Mouse (Mus musculus) liver, embryonic 14.5 days (tissue): ENCODE results near the gene Tom1l2. TPM values are rescaled to one million over a fixed set of nuclear protein-coding genes. Genes with fewer than 3 reads are reported as not detected.

Experiments
- ATAC-seq: fragments of 200-750 bp; cut with Nextera tagmentation; 2 replicates; pipeline ENCODE4 v1.8.0; 2017; ENCODE audit warnings: moderate number of reproducible peaks, mild to moderate bottlenecking, moderate library complexity; ENCODE audit not compliant: insufficient read depth
- DNase-seq, 3 experiments: peaks; one replicate each; pipeline ENCODE4 v3.0.0-alpha.2; 2012 to 2013; ENCODE audit warnings: low read depth in 3 of 3, low spot score in 3 of 3
- H3K27ac ChIP-seq: fragments of 300-500 bp; sonication (generic); 2 replicates; pipeline ENCODE4 v1.5.1; 2014; ENCODE audit warnings: moderate library complexity, mild to moderate bottlenecking, control low read depth, inconsistent platforms
- H3K27me3 ChIP-seq: fragments of 300-500 bp; sonication (generic); 2 replicates; pipeline ENCODE4 v1.6.1; 2014; ENCODE audit warnings: mild to moderate bottlenecking, low read length, moderate library complexity; ENCODE audit not compliant: control insufficient read depth, insufficient read depth
- H3K36me3 ChIP-seq: fragments of 300-500 bp; sonication (generic); replicated peaks from 2 replicates; pipeline ENCODE4 v1.6.1; 2014; ENCODE audit warnings: low read depth; ENCODE audit not compliant: control insufficient read depth, insufficient read depth
- H3K4me1 ChIP-seq, 2 experiments: fragments of 200-500 bp in 1 of 2; fragments of 300-500 bp in 1 of 2; sonication (generic) in 1 of 2; replicated peaks; 2 replicates each; pipeline ENCODE4 v1.6.1; 2012 to 2014; ENCODE audit warnings: antibody characterized with exemption in 1 of 2, inconsistent platforms in 1 of 2, low read length in 1 of 2; ENCODE audit not compliant: control insufficient read depth in 2 of 2, insufficient read depth in 2 of 2
- H3K4me2 ChIP-seq: fragments of 300-500 bp; sonication (generic); 2 replicates; pipeline ENCODE4 v1.6.1; 2014; ENCODE audit warnings: low read depth, mild to moderate bottlenecking, control low read depth, moderate library complexity
- H3K4me3 ChIP-seq, 2 experiments: fragments of 200-500 bp in 1 of 2; fragments of 300-500 bp in 1 of 2; sonication (generic) in 1 of 2; 2 replicates each; pipeline ENCODE4 v1.5.1; 2012 to 2014; ENCODE audit warnings: low read depth in 2 of 2, low read length in 2 of 2, mild to moderate bottlenecking in 2 of 2, control low read depth in 1 of 2, inconsistent platforms in 1 of 2, moderate library complexity in 1 of 2; ENCODE audit not compliant: insufficient read depth in 1 of 2
- H3K9ac ChIP-seq: fragments of 300-500 bp; sonication (generic); replicated peaks from 2 replicates; pipeline ENCODE4 v1.6.1; 2014; ENCODE audit warnings: mild to moderate bottlenecking, control low read depth, moderate library complexity
- H3K9me3 ChIP-seq: fragments of 300-500 bp; sonication (generic); 2 replicates; pipeline ENCODE4 v1.6.1; 2016; ENCODE audit warnings: low read length, mixed read lengths; ENCODE audit not compliant: control insufficient read depth
- CTCF ChIP-seq: IDR thresholded peaks from 2 replicates; pipeline ENCODE4 v1.5.1; 2016; ENCODE audit warnings: antibody characterized with exemption, low read depth, control low read depth
- EP300 ChIP-seq: IDR thresholded peaks from 2 replicates; pipeline ENCODE4 v1.6.1; 2016; ENCODE audit warnings: antibody characterized with exemption, low read depth
- WGBS: fragments of 180-500 bp; shearing (Covaris S2); extraction: QIAGEN DNeasy Blood & Tissue Kit; methylation state at CpG from one replicate; pipeline ENCODE4 v1.1.7; 2014; ENCODE audit not compliant: insufficient replicate concordance; 5-methylcytosine and 5-hydroxymethylcytosine counted together
- polyA plus RNA-seq, 2 experiments: library from polyadenylated mRNA; depleted of rRNA in 1 of 2; stranded (reverse) in 1 of 2; unstranded in 1 of 2; fragments of >200 nt; fragmentation: Nextera tagmentation in 1 of 2; extraction: Ambion mirVana in 1 of 2; gene quantifications; 2 replicates each; pipeline versions ENCODE4 v1.2.1 to v1.2.3; 2012 to 2014

Tom1l2 gene
- polyA plus RNA-seq, 2 experiments, result 2.4 to 4.9 TPM

GRCm38 (mm10) chr11:60317376-60318102 is 35.2 kb downstream of the Tom1l2 start:
- Histone ChIP-seq H3K27me3 (no peaks in the 10 kb centered on the region), H3K36me3 (no peaks in the 10 kb centered on the region), H3K4me3 (no peak overlapping the region), H3K9me3 (no peaks in the 10 kb centered on the region), H3K4me1 (peaks cover 5 to 17% of the 10 kb centered on the region in 2 experiments; a peak in 3 of 4 replicates), H3K27ac (no peak overlapping the region), H3K9ac (no peak overlapping the region), H3K4me2 (no peak overlapping the region)
- DNase-seq, result no peak
- WGBS, result 67% methylated on average over 7 of the region's 7 CpGs
- TF ChIP-seq EP300 (no peak), CTCF (no peak)
- no peak for ATAC-seq

GRCm38 (mm10) chr11:60316883-60317282 is 35.8 kb downstream of the Tom1l2 start:
- no peak overlapping the region for H3K27ac ChIP-seq
- H3K4me2 ChIP-seq, result no peak overlapping the region
- ATAC-seq (no peak), DNase-seq (no peak)
- no peaks in the 10 kb centered on the region for H3K9me3 ChIP-seq
- H3K4me3 ChIP-seq, result no peak overlapping the region
- 72% methylated on average over 8 of the region's 8 CpGs for WGBS
- no peak for TF ChIP-seq CTCF
- TF ChIP-seq EP300, result no peak
- H3K36me3 ChIP-seq, result no peaks in the 10 kb centered on the region
- H3K4me1 ChIP-seq, result peaks cover 5 to 17% of the 10 kb centered on the region in 2 experiments; a peak in 3 of 4 replicates
- no peaks in the 10 kb centered on the region for H3K27me3 ChIP-seq
- no peak overlapping the region for H3K9ac ChIP-seq

- ATAC-seq (no peak), DNase-seq (no peak)
- H3K9me3 ChIP-seq, result no peaks in the 10 kb centered on the region
- no peak overlapping the region for H3K4me3 ChIP-seq
- peaks cover 7 to 23% of the 10 kb centered on the region in 2 experiments; a peak in 3 of 4 replicates for H3K4me1 ChIP-seq
- H3K27ac ChIP-seq, result no peak overlapping the region
- no peak overlapping the region for H3K9ac ChIP-seq
- H3K4me2 ChIP-seq, result no peak overlapping the region
- no peaks in the 10 kb centered on the region for H3K27me3 ChIP-seq
- 76% methylated on average over 7 of the region's 7 CpGs for whole genome bisulfite sequencing
- no peaks in the 10 kb centered on the region for H3K36me3 ChIP-seq
- no peak for TF ChIP-seq CTCF
- TF ChIP-seq EP300, result no peak
These were observed 36.5 kb downstream of the Tom1l2 start for GRCm38 (mm10) chr11:60316250-60316649.

- no peak for DNase-seq
- H3K27ac ChIP-seq, result no peak overlapping the region
- 30% methylated on average over 8 of the region's 8 CpGs for WGBS
- TF ChIP-seq EP300 (no peak), CTCF (no peak)
- H3K9ac ChIP-seq, result no peak overlapping the region
- no peaks in the 10 kb centered on the region; the same call in 1 of the 2 replicates for H3K9me3 ChIP-seq
- H3K4me3 ChIP-seq, result no peak overlapping the region
- no peaks in the 10 kb centered on the region for H3K27me3 ChIP-seq
- no peak for ATAC-seq
- H3K36me3 ChIP-seq, result no peaks in the 10 kb centered on the region
- H3K4me1 ChIP-seq, result peaks cover 15 to 25% of the 10 kb centered on the region in 2 experiments; a peak in 3 of 4 replicates
- no peak overlapping the region for H3K4me2 ChIP-seq
These were observed 41.5 kb downstream of the Tom1l2 start for GRCm38 (mm10) chr11:60311025-60311854.

GRCm38 (mm10) chr11:60309875-60310274 is 42.8 kb downstream of the Tom1l2 start:
- H3K9ac ChIP-seq, result no peak overlapping the region
- ATAC-seq, result no peak
- H3K36me3 ChIP-seq, result no peaks in the 10 kb centered on the region
- no peaks in the 10 kb centered on the region for H3K27me3 ChIP-seq
- H3K4me2 ChIP-seq, result no peak overlapping the region
- H3K4me3 ChIP-seq, result no peak overlapping the region
- no peaks in the 10 kb centered on the region; the same call in 1 of the 2 replicates for H3K9me3 ChIP-seq
- no peak overlapping the region for H3K27ac ChIP-seq
- TF ChIP-seq EP300 (no peak), CTCF (no peak)
- H3K4me1 ChIP-seq, result peaks cover 15 to 25% of the 10 kb centered on the region in 2 experiments; a peak in 3 of 4 replicates
- DNase-seq, result no peak
